Mouse (Mus musculus): ENCODE results near the gene Hist1h2bf. TPM values are rescaled to one million over a fixed set of nuclear protein-coding genes. Genes with fewer than 3 reads are reported as not detected.
"Not testable (repeated sequence)": the region's sequence is repeated elsewhere in the genome, so short reads cannot be mapped to it uniquely, and the experiment has no call there.

Hist1h2bf gene
- polyA plus RNA-seq, 2 experiments: 3.4 to 15.9 TPM

DNA sequence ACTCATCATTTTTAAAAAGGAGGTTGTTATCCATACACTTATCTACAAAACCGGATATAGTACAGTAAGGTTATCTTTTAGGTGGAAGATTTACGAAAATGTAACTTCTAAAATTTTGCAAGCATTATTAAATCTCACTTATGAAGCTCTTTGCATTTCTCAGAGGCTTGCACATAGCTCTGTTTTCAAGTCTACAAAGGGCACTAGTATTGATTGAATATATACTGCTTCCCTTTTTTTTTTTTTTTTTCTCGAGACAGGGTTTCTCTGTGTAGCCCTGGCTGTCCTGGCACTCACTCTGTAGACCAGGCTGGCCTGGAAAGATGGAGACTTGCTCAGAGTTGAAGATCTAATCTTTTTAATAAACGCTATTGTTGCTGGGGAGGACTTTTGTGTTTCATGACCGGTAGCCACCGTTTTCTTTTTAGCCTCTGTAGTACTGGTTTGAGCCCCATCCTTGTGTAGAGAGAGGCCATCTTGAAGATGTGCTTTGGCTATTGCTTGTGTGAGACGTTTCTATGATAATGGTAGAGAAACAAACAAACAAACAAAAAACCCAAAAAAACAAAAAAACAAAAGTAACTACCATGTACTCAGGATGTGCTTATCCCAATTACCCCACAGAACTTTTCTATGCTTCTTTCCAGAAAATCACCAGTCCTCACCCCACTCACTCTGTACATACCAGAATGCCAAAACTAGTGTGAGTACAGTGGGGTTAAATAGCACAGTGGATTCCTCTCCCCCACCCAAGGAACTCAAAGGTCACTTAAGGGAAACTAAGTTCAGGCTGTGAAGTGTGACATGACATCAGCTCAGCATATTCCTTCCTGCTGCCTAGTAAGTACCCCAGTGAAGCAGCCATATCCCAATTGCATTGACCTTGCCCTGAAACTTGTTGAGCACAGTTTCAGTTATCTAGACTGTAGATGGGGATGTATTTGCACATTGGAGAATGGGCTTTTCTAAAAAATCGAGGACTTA lies 21.8 kb downstream of the Hist1h2bf start:
- Histone ChIP-seq H3K4me1 (replicated peaks; ENCODE audit: control insufficient read depth in 2 of 2, insufficient read depth in 2 of 2, low read length in 1 of 2) (peaks cover 20 to 31% of the 10 kb centered on the region in 2 experiments), H3K36me3 (replicated peaks; ENCODE audit: control insufficient read depth, insufficient read depth, low read depth) (no peaks in the 10 kb centered on the region), H3K4me3 (ENCODE audit: insufficient read depth in 1 of 2, low read depth in 2 of 2, low read length in 2 of 2) (peak overlapping the region; percentile 58 to 61; a peak in 3 of 4 replicates), H3K9ac (replicated peaks) (peak overlapping the region; percentile 89), H3K27ac (peak overlapping the region; percentile 98), H3K9me3 (ENCODE audit: control insufficient read depth, low read length) (no peaks in the 10 kb centered on the region), H3K4me2 (ENCODE audit: low read depth) (peak overlapping the region; percentile 66), H3K27me3 (ENCODE audit: control insufficient read depth, insufficient read depth, low read length) (no peaks in the 10 kb centered on the region)
- DNase-seq (ENCODE audit: low read depth in 3 of 3, low spot score in 3 of 3) (no peak), ATAC-seq (ENCODE audit: insufficient read depth) (no peak)
- 35% methylated on average over 8 of the region's 8 CpGs for WGBS (ENCODE audit: insufficient replicate concordance)
- TF ChIP-seq EP300 (IDR thresholded peaks at IDR 0.05; ENCODE audit: low read depth) (no peak), CTCF (IDR thresholded peaks at IDR 0.05; ENCODE audit: low read depth) (no peak)

DNA sequence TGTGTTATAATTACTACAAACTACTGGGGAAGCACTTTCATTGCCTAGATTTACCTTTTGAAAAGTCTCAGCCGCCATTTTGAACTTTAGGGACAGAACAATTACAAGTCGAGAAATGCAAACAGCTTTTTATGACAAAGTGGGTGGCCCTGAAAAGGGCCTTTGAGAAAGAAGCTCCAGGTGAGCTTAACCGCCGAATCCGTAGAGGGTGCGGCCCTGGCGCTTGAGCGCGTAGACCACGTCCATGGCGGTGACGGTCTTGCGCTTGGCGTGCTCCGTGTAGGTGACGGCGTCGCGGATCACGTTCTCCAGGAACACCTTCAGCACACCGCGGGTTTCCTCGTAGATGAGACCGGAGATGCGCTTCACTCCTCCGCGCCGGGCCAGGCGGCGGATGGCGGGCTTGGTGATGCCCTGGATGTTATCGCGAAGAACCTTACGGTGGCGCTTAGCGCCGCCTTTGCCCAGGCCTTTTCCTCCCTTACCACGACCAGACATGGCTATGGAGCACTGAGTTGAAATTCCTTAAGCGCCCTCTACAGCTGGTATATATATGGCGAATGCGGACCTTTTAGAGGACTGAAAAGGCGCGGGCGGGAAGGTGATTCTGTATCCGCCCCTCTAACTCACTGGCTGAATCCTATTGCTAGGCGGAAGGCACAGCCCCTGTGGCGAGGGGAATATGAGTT lies 22.7 kb downstream of the Hist1h2bf start, which contains the start of gene Hist1h4f:
Gene Hist1h4f, minus strand, starts transcription at position 503 of the 689 bp plus-strand sequence.
- ATAC-seq (ENCODE audit: insufficient read depth) (peak; percentile 62), DNase-seq (ENCODE audit: low read depth in 3 of 3, low spot score in 3 of 3) (peak; percentile 94 to 95 (median 95))
- not testable (repeated sequence) for H3K36me3 ChIP-seq (replicated peaks; ENCODE audit: control insufficient read depth, insufficient read depth, low read depth); H3K27me3 ChIP-seq (ENCODE audit: control insufficient read depth, insufficient read depth, low read length); H3K9me3 ChIP-seq (ENCODE audit: control insufficient read depth, low read length)
- peak within 1 kb of the TSS; percentile 89 for H3K9ac ChIP-seq (replicated peaks)
- TF ChIP-seq CTCF (IDR thresholded peaks at IDR 0.05; ENCODE audit: low read depth) (peak; percentile 54), EP300 (IDR thresholded peaks at IDR 0.05; ENCODE audit: low read depth) (peak; percentile 93)
- peak within 1 kb of the TSS; percentile 66 for H3K4me2 ChIP-seq (ENCODE audit: low read depth)
- peaks cover 18 to 28% of the 10 kb centered on the region in 2 experiments for H3K4me1 ChIP-seq (replicated peaks; ENCODE audit: control insufficient read depth in 2 of 2, insufficient read depth in 2 of 2, low read length in 1 of 2)
- H3K4me3 ChIP-seq (ENCODE audit: insufficient read depth in 1 of 2, low read depth in 2 of 2, low read length in 2 of 2): peak within 1 kb of the TSS; percentile 58 to 61
- H3K27ac ChIP-seq: peak within 1 kb of the TSS; percentile 98
- WGBS (ENCODE audit: insufficient replicate concordance): 0% methylated on average over 45 of the region's 47 CpGs

DNA sequence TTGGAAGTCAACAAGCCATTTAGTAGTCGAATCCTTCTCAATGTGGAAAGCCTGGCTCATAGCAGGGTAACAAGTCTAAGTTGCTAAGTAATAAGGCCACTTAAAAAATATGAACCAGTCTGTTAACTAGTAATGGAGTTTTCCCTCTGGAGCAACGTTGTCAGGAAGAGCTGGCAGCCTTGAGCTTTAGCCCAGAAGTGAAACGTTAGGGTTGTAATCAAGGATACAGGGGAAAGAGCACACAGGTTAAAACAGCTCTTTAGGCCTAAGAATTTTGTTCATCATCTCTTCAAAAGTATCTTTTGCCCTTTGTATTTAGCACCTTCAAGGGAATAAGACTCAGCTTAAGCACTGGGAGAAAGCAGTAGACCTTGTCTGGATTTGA lies 23.2 kb downstream of the Hist1h2bf start:
- H3K4me3 ChIP-seq (ENCODE audit: insufficient read depth in 1 of 2, low read depth in 2 of 2, low read length in 2 of 2): peak overlapping the region; percentile 58 to 61
- no peaks in the 10 kb centered on the region for H3K9me3 ChIP-seq (ENCODE audit: control insufficient read depth, low read length)
- no peaks in the 10 kb centered on the region for H3K36me3 ChIP-seq (replicated peaks; ENCODE audit: control insufficient read depth, insufficient read depth, low read depth)
- peak overlapping the region; percentile 66 for H3K4me2 ChIP-seq (ENCODE audit: low read depth)
- DNase-seq (ENCODE audit: low read depth in 3 of 3, low spot score in 3 of 3) (peak in 1 of 3 experiments; percentile 74), ATAC-seq (ENCODE audit: insufficient read depth) (peak; percentile 6; the same call in 1 of the 2 replicates)
- WGBS (ENCODE audit: insufficient replicate concordance): 2% methylated on average over 3 of the region's 3 CpGs
- H3K9ac ChIP-seq (replicated peaks): peak overlapping the region; percentile 89
- H3K27ac ChIP-seq: peak overlapping the region; percentile 98
- TF ChIP-seq EP300 (IDR thresholded peaks at IDR 0.05; ENCODE audit: low read depth) (no peak), CTCF (IDR thresholded peaks at IDR 0.05; ENCODE audit: low read depth) (no peak)
- H3K4me1 ChIP-seq (replicated peaks; ENCODE audit: control insufficient read depth in 2 of 2, insufficient read depth in 2 of 2, low read length in 1 of 2): peaks cover 18 to 31% of the 10 kb centered on the region in 2 experiments
- no peaks in the 10 kb centered on the region for H3K27me3 ChIP-seq (ENCODE audit: control insufficient read depth, insufficient read depth, low read length)

DNA sequence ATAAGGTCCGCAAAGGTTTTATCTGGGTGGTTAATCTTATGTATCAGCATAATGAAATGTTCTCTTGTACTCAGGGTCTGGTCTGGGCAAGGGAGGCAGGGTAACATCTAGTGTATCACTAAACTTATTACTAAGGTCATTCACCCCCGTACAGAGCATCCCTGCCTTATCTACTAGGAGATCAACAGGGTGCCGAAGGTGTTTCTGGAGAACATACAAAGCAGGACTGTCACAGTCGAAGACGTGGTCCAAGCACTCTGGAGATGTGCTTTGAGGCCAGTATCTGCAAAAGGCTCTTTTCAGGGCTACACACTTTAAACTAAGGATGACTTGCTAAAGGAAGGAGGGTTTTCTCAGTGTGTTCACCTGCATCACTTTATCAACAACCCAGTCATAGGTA lies 27.3 kb downstream of the Hist1h2bf start:
- no peak for ATAC-seq (ENCODE audit: insufficient read depth)

DNA sequence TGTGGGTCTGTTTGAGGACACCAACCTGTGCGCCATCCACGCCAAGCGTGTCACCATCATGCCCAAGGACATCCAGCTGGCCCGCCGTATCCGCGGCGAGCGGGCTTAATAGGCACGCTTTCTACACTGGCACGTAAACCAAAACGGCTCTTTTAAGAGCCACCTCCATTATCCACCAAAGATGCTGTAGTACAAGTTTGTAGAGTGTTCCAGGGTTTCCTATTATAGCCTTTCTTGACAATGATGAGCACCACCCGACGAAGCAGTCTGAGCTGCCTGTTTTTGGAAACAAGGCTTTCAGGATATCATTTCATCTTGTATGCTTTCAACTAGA lies 29.2 kb downstream of the Hist1h2bf start:
- DNase-seq (ENCODE audit: low read depth in 3 of 3, low spot score in 3 of 3); H3K27me3 ChIP-seq (ENCODE audit: control insufficient read depth, insufficient read depth, low read length); H3K9me3 ChIP-seq (ENCODE audit: control insufficient read depth, low read length); H3K36me3 ChIP-seq (replicated peaks; ENCODE audit: control insufficient read depth, insufficient read depth, low read depth); ATAC-seq (ENCODE audit: insufficient read depth): not testable (repeated sequence)
- 0% methylated on average over 11 of the region's 14 CpGs for WGBS (ENCODE audit: insufficient replicate concordance)
- Histone ChIP-seq H3K4me2 (ENCODE audit: low read depth) (peak overlapping the region; percentile 90), H3K4me1 (replicated peaks; ENCODE audit: control insufficient read depth in 2 of 2, insufficient read depth in 2 of 2, low read length in 1 of 2) (peaks cover 10 to 15% of the 10 kb centered on the region in 2 experiments), H3K27ac (peak overlapping the region; percentile 97), H3K4me3 (ENCODE audit: insufficient read depth in 1 of 2, low read depth in 2 of 2, low read length in 2 of 2) (peak overlapping the region; percentile 55 to 59), H3K9ac (replicated peaks) (peak overlapping the region; percentile 86)

More for the DNA sequence above, 27.3 kb downstream of the Hist1h2bf start:
- H3K36me3 ChIP-seq (replicated peaks; ENCODE audit: control insufficient read depth, insufficient read depth, low read depth): no peaks in the 10 kb centered on the region
- peak overlapping the region; percentile 28; the same call in 1 of the 2 replicates for H3K9ac ChIP-seq (replicated peaks)
- peak overlapping the region; percentile 89 for H3K27ac ChIP-seq
- no peak for DNase-seq (ENCODE audit: low read depth in 3 of 3, low spot score in 3 of 3)
- H3K4me1 ChIP-seq (replicated peaks; ENCODE audit: control insufficient read depth in 2 of 2, insufficient read depth in 2 of 2, low read length in 1 of 2): peaks cover 5 to 15% of the 10 kb centered on the region in 2 experiments
- no peaks in the 10 kb centered on the region for H3K9me3 ChIP-seq (ENCODE audit: control insufficient read depth, low read length)
- 69% methylated on average over 5 of the region's 5 CpGs for WGBS (ENCODE audit: insufficient replicate concordance)
- peak overlapping the region; percentile 60 for H3K4me2 ChIP-seq (ENCODE audit: low read depth)
- H3K4me3 ChIP-seq (ENCODE audit: insufficient read depth in 1 of 2, low read depth in 2 of 2, low read length in 2 of 2): no peak overlapping the region
- H3K27me3 ChIP-seq (ENCODE audit: control insufficient read depth, insufficient read depth, low read length): no peaks in the 10 kb centered on the region
- TF ChIP-seq CTCF (IDR thresholded peaks at IDR 0.05; ENCODE audit: low read depth) (no peak), EP300 (IDR thresholded peaks at IDR 0.05; ENCODE audit: low read depth) (no peak)

Data from liver, embryonic 14.5 days (tissue).